Mouse (Mus musculus) embryonic facial prominence, embryonic 15.5 days (tissue): ENCODE measurements around the gene Sdhb. TPM values are rescaled to one million over a fixed set of nuclear protein-coding genes. Genes with fewer than 3 reads are reported as not detected.
A peak's percentile ranks its signal among the peaks of the same experiment; 100 is the strongest.

Source experiments
- ATAC-seq: fragments of 200-750 bp; cut with Nextera tagmentation; 2 replicates; pipeline ENCODE4 v1.8.0; 2017; ENCODE audit warnings: low read depth, moderate TSS enrichment; ENCODE audit not compliant: insufficient number of reproducible peaks, low FRiP score, low TSS enrichment
- H3K27ac ChIP-seq: fragments of 300-500 bp; sonication (generic); replicated peaks from 2 replicates; pipeline ENCODE4 v1.5.1; 2015; ENCODE audit warnings: mild to moderate bottlenecking, inconsistent platforms
- H3K27me3 ChIP-seq: fragments of 300-500 bp; sonication (generic); 2 replicates; pipeline ENCODE4 v1.6.1; 2015; ENCODE audit warnings: inconsistent platforms
- H3K36me3 ChIP-seq: fragments of 300-500 bp; sonication (generic); 2 replicates; pipeline ENCODE4 v1.6.1; 2015; ENCODE audit warnings: mild to moderate bottlenecking, inconsistent platforms
- H3K4me1 ChIP-seq: fragments of 300-500 bp; sonication (generic); 2 replicates; pipeline ENCODE4 v1.6.1; 2015; ENCODE audit warnings: inconsistent platforms
- H3K4me2 ChIP-seq: fragments of 300-500 bp; sonication (generic); replicated peaks from 2 replicates; pipeline ENCODE4 v1.6.1; 2015; ENCODE audit warnings: mild to moderate bottlenecking, inconsistent platforms
- H3K4me3 ChIP-seq: fragments of 300-500 bp; sonication (generic); replicated peaks from 2 replicates; pipeline ENCODE4 v1.5.1; 2015; ENCODE audit warnings: mild to moderate bottlenecking, inconsistent platforms
- H3K9ac ChIP-seq: fragments of 300-500 bp; sonication (generic); 2 replicates; pipeline ENCODE4 v1.6.1; 2015; ENCODE audit warnings: inconsistent platforms
- H3K9me3 ChIP-seq: fragments of 300-500 bp; sonication (generic); replicated peaks from 2 replicates; pipeline ENCODE4 v1.6.1; 2016; ENCODE audit warnings: inconsistent platforms
- WGBS: fragments of 180-500 bp; shearing (Covaris S2); methylation state at CpG from one replicate; pipeline ENCODE4 v1.1.7; 2015; 5-methylcytosine and 5-hydroxymethylcytosine counted together
- polyA plus RNA-seq: library from polyadenylated mRNA; unstranded; fragments of >200 nt; fragmentation: Nextera tagmentation; extraction: Ambion mirVana; gene quantifications from 2 replicates; pipeline ENCODE4 v1.2.1, GENCODE M21; 2015

Sdhb gene
- polyA plus RNA-seq, 1 experiment from 2014 or later, result 362 TPM

DNA sequence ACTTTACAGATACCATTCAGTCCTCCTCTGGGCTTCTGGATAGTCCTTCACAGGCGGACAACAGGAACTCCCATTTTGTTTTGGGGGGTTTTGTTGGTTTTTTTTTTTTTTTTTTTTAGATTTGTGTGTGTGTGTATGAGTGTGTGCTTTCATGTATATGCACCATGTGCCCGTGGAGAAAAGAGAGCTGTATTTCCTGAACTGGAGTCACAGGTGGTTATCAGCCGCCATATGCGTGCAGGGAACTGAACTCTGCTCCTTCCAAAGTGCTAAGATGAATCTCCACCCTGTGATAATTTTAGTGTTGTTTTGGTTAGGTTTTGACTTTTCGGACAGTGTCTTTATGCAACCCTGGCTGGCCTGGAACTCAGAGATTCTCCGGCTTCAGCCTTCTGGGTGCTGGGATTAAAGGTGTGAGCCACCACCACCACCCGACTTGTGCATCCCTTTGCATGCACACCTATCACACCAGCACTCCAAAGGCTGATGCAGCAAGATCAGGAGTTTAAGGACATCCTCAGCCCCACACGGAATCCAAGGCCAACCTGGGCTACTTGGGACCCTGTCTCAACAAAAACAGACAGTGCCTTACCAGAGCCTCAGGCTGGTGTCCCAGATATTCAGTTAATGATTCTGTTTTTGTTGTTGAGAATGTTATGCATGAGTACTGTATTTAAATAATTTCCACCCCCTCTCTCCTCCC, 1.4 kb downstream of the Sdhb start:
- 69% methylated on average over 8 of the region's 8 CpGs for WGBS
- H3K4me1 ChIP-seq, result peaks cover 44% of the 10 kb centered on the region
- peaks cover 11% of the 10 kb centered on the region; the same call in 1 of the 2 replicates for H3K36me3 ChIP-seq
- peak overlapping the region; percentile 85; the same call in 1 of the 2 replicates for H3K27ac ChIP-seq
- peak overlapping the region; percentile 90; the same call in 1 of the 2 replicates for H3K9ac ChIP-seq
- peak overlapping the region; percentile 94 for H3K4me3 ChIP-seq
- no peak for ATAC-seq
- no peaks in the 10 kb centered on the region for H3K9me3 ChIP-seq
- H3K4me2 ChIP-seq, result peak overlapping the region; percentile 90
- no peaks in the 10 kb centered on the region for H3K27me3 ChIP-seq

DNA sequence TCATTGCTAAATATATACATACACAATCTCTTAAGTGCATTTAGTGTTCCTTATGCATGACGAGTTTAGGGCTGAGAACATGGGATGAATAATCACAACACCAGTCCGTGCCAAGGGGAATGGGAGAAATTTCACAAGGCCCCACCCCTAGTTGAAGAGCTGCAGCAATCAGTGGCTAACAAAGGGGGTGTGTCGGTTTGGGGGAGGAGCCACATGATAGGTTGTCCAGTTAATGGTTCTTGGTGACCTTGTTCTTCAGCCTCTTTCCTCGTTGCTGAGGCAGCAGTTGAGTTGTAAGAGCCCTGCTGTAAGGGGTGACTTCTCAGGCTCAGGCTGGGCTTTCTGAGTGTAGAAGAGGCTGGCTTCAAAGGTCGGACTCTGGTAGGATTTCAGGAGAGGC, 1.9 kb downstream of the Sdhb start:
- H3K4me2 ChIP-seq, result no peak overlapping the region
- WGBS, result 37% methylated on average over 5 of the region's 5 CpGs

DNA sequence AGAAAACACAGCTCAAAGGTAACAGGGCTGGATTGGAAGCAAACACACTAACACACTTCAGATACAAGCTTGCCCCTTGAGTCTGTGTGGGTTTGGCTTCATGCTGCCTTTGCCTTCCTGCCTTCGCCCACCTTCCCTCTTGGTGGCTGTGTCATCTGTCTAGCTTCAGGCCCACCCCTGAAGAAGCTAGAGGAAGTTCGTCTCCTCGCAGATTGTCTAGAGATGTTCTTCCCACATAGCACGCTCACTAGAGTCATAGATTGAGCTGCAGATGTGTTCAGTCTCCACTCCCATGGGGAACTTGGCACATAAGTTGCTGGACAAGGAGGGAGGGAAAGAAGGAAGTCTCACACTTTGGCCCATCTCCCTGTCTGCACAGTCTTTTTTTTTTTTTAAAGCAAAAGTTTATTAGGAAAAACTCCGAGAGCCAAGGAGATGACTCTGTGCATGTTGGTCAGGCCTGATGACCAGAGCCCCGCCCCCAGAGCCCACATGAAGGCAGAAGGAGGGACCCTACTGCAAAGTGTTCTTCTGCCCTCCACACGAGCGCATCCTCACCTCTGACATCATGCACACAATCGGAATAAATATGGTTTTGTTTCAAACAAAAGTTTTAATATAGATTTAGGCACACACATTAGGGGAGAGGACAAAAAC, 3.1 kb downstream of the Sdhb start:
- Histone ChIP-seq H3K9ac (no peak overlapping the region), H3K4me1 (peaks cover 34% of the 10 kb centered on the region), H3K27ac (no peak overlapping the region; the same call in 1 of the 2 replicates), H3K36me3 (peaks cover 22% of the 10 kb centered on the region), H3K27me3 (no peaks in the 10 kb centered on the region), H3K4me3 (no peak overlapping the region), H3K4me2 (no peak overlapping the region), H3K9me3 (no peaks in the 10 kb centered on the region)
- ATAC-seq, result no peak
- WGBS, result 79% methylated on average over 9 of the region's 9 CpGs

More for the DNA sequence above, 1.9 kb downstream of the Sdhb start:
- no peak overlapping the region for H3K4me3 ChIP-seq
- H3K27me3 ChIP-seq, result no peaks in the 10 kb centered on the region
- H3K4me1 ChIP-seq, result peaks cover 39% of the 10 kb centered on the region
- no peak overlapping the region for H3K9ac ChIP-seq
- no peak for ATAC-seq
- H3K36me3 ChIP-seq, result peaks cover 14% of the 10 kb centered on the region
- H3K27ac ChIP-seq, result no peak overlapping the region
- no peaks in the 10 kb centered on the region for H3K9me3 ChIP-seq

DNA sequence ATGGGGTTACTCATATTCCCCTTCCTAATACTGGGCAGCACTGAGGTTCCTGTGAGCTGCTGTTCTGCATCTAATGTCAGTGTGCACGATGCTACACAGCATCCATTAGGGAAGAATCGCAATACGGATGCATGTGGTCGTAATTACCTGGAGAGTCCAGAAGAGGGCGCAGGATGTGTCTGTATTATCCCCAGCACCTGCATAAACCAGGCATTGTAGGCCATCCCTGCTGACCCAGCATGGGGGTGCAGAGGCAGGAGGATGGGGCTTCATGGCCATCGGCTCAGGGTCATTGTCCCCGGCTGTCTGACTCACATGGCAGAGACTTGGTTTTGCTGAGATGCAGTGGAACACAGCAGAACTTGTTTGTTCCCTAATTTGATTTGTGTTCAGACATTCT, 3.6 kb downstream of the Sdhb start:
- Histone ChIP-seq H3K4me2 (no peak overlapping the region), H3K9me3 (no peaks in the 10 kb centered on the region), H3K27ac (no peak overlapping the region), H3K4me3 (no peak overlapping the region), H3K9ac (no peak overlapping the region), H3K4me1 (peaks cover 34% of the 10 kb centered on the region), H3K36me3 (peaks cover 27% of the 10 kb centered on the region), H3K27me3 (no peaks in the 10 kb centered on the region)
- ATAC-seq, result no peak
- 17% methylated on average over 7 of the region's 7 CpGs for WGBS

DNA sequence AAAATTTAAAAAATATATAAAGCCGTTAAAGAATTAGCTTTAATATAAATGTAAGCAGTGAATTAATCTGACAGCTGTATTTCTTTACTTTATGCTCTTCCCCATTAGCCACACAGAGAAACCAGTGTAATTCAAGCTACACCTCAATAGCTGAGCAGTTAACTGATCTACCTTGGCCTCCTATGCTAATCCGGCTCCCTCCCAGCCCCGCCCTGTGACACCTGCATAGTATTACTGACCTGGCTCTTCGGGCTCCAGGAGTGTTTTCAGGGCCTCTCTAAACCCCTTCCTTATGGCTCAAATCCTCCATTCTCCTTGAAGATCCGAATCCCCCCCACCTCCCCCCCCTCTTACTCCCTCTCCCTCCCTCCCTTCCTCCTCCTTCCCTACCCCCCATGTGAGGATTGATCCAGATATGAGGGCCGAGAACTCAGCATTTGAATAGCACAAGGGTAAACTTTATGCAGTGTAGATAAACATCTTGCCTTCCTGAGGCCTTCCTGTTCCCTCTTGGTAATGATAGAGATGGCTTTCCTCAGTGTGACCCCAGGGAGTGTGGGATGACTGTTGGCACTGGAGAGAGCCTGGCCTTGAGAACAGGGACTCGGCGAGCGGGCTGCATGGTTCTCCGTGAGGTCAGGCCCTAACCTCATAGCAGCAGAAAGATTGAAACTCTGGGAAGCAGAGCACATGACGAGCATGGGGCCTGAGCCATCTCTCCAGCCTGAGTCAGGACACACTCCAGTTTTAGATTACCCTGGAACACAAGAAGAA, 6.6 kb downstream of the Sdhb start:
- Histone ChIP-seq H3K4me2 (no peak overlapping the region), H3K9me3 (no peaks in the 10 kb centered on the region), H3K27me3 (no peaks in the 10 kb centered on the region), H3K27ac (no peak overlapping the region), H3K4me1 (peaks cover 16% of the 10 kb centered on the region), H3K9ac (no peak overlapping the region), H3K4me3 (no peak overlapping the region), H3K36me3 (peaks cover 54% of the 10 kb centered on the region)
- WGBS, result 78% methylated on average over 11 of the region's 11 CpGs
- no peak for ATAC-seq

DNA sequence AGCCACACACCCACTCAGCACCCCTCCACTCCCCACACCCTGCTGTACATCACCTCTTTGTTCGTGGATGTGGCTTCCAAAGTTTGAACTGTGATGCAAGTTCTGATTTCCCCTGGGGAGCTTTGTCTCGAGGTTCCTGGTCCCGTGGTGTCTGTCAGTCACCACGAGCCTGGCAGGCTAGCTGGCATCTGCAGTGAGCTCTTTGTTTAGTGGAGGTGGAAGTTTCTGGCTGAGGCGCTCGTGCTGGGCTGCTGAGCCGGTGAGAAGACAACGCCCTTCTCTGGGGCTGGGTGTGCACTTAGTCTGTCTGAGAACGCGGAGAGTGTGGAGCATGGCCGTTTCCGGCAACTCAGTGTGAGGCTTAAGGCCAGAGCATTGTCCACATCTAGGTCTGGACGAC, 10.7 kb downstream of the Sdhb start:
- no peaks in the 10 kb centered on the region for H3K9me3 ChIP-seq
- WGBS, result 80% methylated on average over 13 of the region's 13 CpGs
- no peak overlapping the region for H3K4me3 ChIP-seq
- no peak overlapping the region for H3K27ac ChIP-seq
- H3K36me3 ChIP-seq, result peaks cover 85% of the 10 kb centered on the region
- H3K27me3 ChIP-seq, result no peaks in the 10 kb centered on the region
- H3K9ac ChIP-seq, result no peak overlapping the region
- H3K4me2 ChIP-seq, result no peak overlapping the region
- no peak for ATAC-seq
- 0 out of 2 replicates have a peak, but pooled peaks cover 2% of the 10 kb centered on the region for H3K4me1 ChIP-seq

DNA sequence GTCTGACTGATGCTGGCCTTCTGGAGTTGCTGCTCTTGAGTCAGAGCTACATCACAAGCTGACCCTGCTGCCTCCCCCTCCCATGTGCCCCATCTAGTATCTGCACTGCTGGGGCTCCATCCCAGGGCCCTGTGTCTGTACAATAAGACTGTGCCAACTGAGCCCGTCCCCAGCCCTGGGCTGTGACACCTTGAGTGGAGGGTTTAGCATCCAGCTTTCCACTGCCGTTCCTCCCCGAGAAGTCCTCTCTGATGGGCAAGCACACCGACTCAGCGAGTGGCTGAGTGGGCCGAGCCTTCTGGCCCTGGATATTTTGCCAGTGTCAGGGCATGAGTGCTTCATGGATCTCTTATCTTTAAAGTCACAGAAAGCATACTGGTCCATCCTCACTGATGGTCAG, 13.4 kb downstream of the Sdhb start:
- Histone ChIP-seq H3K4me3 (no peak overlapping the region), H3K9me3 (no peaks in the 10 kb centered on the region), H3K9ac (no peak overlapping the region), H3K27me3 (no peaks in the 10 kb centered on the region), H3K4me1 (0 out of 2 replicates have a peak, but pooled peaks cover 8% of the 10 kb centered on the region), H3K4me2 (no peak overlapping the region), H3K36me3 (peaks cover 95% of the 10 kb centered on the region), H3K27ac (no peak overlapping the region)
- 96% methylated on average over 6 of the region's 6 CpGs for WGBS
- ATAC-seq, result no peak

DNA sequence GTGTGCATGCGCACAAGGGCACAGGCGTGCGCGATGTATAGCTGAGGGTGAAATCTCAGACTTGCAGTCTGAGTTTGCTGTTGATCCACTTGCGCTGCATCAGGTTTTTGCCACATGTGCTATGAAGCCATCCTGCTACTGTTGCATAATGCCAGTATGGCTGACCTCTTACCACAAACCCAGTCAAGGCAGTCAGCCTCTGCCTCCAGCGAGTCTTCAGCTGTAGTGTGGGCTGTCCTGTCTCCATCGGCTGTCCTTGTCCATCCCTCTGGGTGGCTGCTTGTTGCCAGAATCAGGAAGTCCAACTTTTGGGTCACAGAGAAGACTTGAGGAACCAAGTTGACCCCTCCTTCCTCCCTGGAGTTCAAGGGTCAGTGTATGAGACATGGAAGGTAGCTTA, 14.4 kb downstream of the Sdhb start:
- ATAC-seq, result no peak
- WGBS, result 90% methylated on average over 7 of the region's 7 CpGs
- H3K4me2 ChIP-seq, result no peak overlapping the region
- H3K4me1 ChIP-seq, result 0 out of 2 replicates have a peak, but pooled peaks cover 8% of the 10 kb centered on the region
- H3K36me3 ChIP-seq, result peaks cover 97% of the 10 kb centered on the region
- no peaks in the 10 kb centered on the region for H3K27me3 ChIP-seq
- H3K4me3 ChIP-seq, result no peak overlapping the region
- H3K27ac ChIP-seq, result no peak overlapping the region
- no peak overlapping the region for H3K9ac ChIP-seq
- no peaks in the 10 kb centered on the region for H3K9me3 ChIP-seq

DNA sequence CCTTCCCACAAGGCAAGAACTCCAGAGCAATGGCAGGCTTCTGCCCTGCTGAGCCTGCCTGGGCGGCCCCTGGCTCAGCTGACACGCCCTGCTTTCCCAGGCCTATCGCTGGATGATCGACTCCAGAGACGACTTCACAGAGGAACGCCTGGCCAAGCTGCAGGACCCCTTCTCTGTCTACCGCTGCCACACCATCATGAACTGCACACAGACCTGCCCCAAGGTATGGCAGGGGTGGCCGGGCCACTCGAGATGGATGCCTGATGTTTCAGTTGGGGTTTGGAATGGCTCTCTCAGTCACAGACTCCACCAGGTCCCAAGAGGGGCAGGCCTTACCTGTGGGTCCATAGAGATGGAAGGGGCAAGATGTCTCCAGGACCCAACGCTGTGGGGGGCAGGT, 16.3 kb downstream of the Sdhb start:
- WGBS, result 71% methylated on average over 10 of the region's 10 CpGs
- H3K4me1 ChIP-seq, result 0 out of 2 replicates have a peak, but pooled peaks cover 8% of the 10 kb centered on the region
- no peak overlapping the region for H3K4me3 ChIP-seq
- no peak for ATAC-seq
- 0 out of 2 replicates have a peak, but pooled peaks cover 5% of the 10 kb centered on the region for H3K9me3 ChIP-seq
- no peak overlapping the region for H3K9ac ChIP-seq
- H3K27me3 ChIP-seq, result no peaks in the 10 kb centered on the region
- H3K4me2 ChIP-seq, result no peak overlapping the region
- H3K36me3 ChIP-seq, result peaks cover 80% of the 10 kb centered on the region
- H3K27ac ChIP-seq, result no peak overlapping the region; the same call in 1 of the 2 replicates

DNA sequence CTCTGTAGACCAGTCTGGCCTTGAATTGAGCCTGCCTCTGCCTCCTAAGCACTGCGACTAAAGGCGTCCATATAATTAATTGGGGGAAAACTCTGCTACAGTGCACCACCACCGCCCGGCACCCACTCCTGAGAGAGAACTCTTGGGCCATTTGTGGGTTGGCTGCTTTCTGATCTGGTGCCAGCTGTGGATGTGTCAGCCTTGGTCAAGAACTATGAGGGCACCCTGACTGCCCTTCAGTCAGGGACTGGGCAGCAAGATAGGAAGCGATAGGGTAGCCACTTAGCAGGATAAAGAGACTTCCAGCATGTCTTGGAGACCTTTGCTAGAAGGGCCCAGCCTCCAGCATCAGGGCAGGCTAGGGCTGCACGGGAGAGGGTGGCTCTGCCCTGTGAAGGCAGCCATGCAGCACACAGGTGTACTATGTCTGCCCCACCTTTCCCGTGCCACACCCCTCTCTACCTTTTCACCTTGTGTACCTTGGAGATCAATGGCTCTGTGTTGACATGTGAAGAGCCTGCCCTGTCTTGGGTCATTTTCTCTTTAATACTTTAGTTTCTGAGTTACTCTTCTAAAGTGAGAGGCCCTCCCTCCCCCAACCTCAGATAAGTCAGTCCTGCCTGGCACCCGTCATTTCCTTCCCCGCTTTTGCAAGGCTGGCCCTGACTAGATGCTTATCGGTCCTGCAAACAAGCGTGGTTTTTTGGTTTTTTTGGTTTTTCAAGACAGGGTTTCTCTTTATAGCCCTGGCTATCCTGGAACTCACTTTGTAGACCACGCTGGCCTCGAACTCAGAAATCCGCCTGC, 17.1 kb downstream of the Sdhb start:
- no peak overlapping the region for H3K9ac ChIP-seq
- WGBS, result 82% methylated on average over 14 of the region's 14 CpGs
- no peak overlapping the region; the same call in 1 of the 2 replicates for H3K4me2 ChIP-seq
- no peak for ATAC-seq
- no peak overlapping the region; the same call in 1 of the 2 replicates for H3K27ac ChIP-seq
- peaks cover 72% of the 10 kb centered on the region for H3K36me3 ChIP-seq
- H3K27me3 ChIP-seq, result no peaks in the 10 kb centered on the region
- 0 out of 2 replicates have a peak, but pooled peaks cover 5% of the 10 kb centered on the region for H3K9me3 ChIP-seq
- H3K4me3 ChIP-seq, result no peak overlapping the region
- H3K4me1 ChIP-seq, result peaks cover 12% of the 10 kb centered on the region
